Mouse (Mus musculus): ENCODE data around the gene Gnpnat1. TPM values are rescaled to one million over a fixed set of nuclear protein-coding genes. Genes with fewer than 3 reads are reported as not detected.

Gene Gnpnat1
- polyA plus RNA-seq, 1 experiment from 2014 or later, result 72.1 TPM

DNA sequence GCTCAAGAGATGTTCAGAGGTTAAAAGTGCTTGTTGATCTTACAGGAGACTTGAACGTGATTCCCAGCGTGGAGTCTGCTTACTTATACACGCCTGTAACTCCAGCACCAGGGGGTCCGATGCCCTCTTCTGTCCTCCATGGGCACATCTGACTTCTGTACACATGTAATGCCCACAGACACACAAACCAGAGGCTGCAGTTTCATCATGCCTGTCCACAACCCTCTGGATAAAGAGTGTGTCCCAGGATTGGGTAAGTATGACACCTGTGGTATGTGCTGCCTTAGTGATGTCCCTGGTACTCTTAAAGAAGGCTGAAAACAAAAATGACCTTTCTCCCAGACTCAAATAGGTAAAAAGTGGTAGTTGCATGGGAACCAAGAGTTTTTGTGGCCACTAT, 14.6 kb upstream of the Gnpnat1 start:
- 74% methylated on average over 4 of the region's 4 CpGs for whole genome bisulfite sequencing
- no peaks in the 10 kb centered on the region for H3K4me1 ChIP-seq (ENCODE audit: control insufficient read depth, insufficient read depth, low read length)

DNA sequence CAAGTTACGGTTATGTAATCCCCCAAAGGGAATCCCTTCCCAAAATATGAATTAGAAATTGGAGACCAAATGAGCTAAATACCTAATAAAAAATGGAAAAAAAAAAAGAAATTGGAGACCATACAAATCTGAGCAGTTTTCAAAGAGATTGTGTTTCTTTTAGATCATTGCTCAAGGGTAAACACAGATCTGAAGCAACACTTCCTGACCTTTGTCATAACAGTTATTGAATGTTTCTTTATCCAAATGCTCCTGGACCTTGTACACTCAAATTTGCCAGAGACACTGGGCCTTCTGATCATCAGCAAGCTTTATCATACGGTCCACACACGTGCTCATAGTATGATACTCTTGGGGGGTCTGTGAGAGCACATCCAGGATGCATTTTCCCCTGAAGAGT, 13.8 kb upstream of the Gnpnat1 start:
- H3K4me1 ChIP-seq (ENCODE audit: control insufficient read depth, insufficient read depth, low read length), result no peaks in the 10 kb centered on the region
- H3K9me3 ChIP-seq (ENCODE audit: control insufficient read depth, low read length), result no peaks in the 10 kb centered on the region
- H3K36me3 ChIP-seq (ENCODE audit: control insufficient read depth, insufficient read depth, low read length), result no peaks in the 10 kb centered on the region
- H3K27me3 ChIP-seq (replicated peaks; ENCODE audit: control insufficient read depth, insufficient read depth, low read length), result no peaks in the 10 kb centered on the region
- no peak overlapping the region for H3K4me3 ChIP-seq (ENCODE audit: low read length)
- H3K27ac ChIP-seq (ENCODE audit: low read length), result no peak overlapping the region
- no peak overlapping the region for H3K4me2 ChIP-seq (ENCODE audit: low read depth, low read length)
- ATAC-seq, result no peak
- 78% methylated on average over 3 of the region's 3 CpGs for WGBS
- no peak overlapping the region for H3K9ac ChIP-seq (ENCODE audit: low read depth, low read length)

More for the DNA sequence above, 14.6 kb upstream of the Gnpnat1 start:
- H3K27ac ChIP-seq (ENCODE audit: low read length), result no peak overlapping the region
- H3K9ac ChIP-seq (ENCODE audit: low read depth, low read length), result no peak overlapping the region
- H3K4me2 ChIP-seq (ENCODE audit: low read depth, low read length), result no peak overlapping the region
- H3K36me3 ChIP-seq (ENCODE audit: control insufficient read depth, insufficient read depth, low read length), result no peaks in the 10 kb centered on the region
- no peaks in the 10 kb centered on the region for H3K27me3 ChIP-seq (replicated peaks; ENCODE audit: control insufficient read depth, insufficient read depth, low read length)
- no peak overlapping the region for H3K4me3 ChIP-seq (ENCODE audit: low read length)
- ATAC-seq, result no peak
- H3K9me3 ChIP-seq (ENCODE audit: control insufficient read depth, low read length), result no peaks in the 10 kb centered on the region

DNA sequence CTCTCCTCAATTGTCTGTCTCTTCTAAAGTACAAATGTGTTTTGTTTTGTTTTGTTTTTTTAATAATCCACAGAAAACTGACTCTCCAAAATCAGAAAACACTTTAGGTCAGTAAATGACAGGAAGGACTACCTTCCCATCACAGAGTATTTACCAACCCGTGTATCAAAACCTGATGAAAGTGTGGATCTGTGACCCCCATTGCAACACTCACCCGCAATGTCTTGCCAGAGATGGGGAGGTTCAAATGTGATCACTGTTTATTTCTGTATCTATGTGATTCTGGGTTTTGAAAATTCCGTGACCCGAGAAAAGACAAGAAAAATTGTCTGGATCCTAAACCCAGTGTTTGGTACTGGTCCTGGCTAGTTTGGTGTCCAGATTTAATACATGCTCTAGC, 11.6 kb upstream of the Gnpnat1 start:
- no peaks in the 10 kb centered on the region for H3K4me1 ChIP-seq (ENCODE audit: control insufficient read depth, insufficient read depth, low read length)
- H3K27ac ChIP-seq (ENCODE audit: low read length), result no peak overlapping the region
- WGBS, result 89% methylated on average over 4 of the region's 4 CpGs
- no peak for ATAC-seq
- H3K4me2 ChIP-seq (ENCODE audit: low read depth, low read length), result no peak overlapping the region
- H3K27me3 ChIP-seq (replicated peaks; ENCODE audit: control insufficient read depth, insufficient read depth, low read length), result no peaks in the 10 kb centered on the region
- no peaks in the 10 kb centered on the region for H3K9me3 ChIP-seq (ENCODE audit: control insufficient read depth, low read length)
- no peak overlapping the region for H3K4me3 ChIP-seq (ENCODE audit: low read length)
- H3K9ac ChIP-seq (ENCODE audit: low read depth, low read length), result no peak overlapping the region
- H3K36me3 ChIP-seq (ENCODE audit: control insufficient read depth, insufficient read depth, low read length), result no peaks in the 10 kb centered on the region

DNA sequence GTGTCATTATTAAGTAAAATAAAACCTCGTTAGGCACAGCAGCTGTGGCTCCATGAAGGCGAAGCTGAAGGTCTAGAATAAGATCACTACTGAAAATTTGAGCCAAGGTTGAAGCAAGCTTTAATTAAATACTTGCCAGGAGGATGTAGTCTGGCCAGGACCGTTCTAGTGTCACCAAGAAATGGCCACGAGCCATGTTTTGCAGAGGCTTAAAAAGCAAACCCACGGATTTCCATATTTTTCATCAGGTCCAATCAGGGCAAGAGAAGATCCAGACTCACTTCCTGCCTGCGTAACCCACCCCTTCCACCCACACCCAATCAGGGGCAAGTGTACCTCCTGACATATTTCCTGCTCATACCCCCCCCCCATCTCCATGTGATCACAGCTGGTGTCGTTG, 1.1 kb downstream of the Gnpnat1 start:
- Histone ChIP-seq H3K36me3 (ENCODE audit: control insufficient read depth, insufficient read depth, low read length) (no peaks in the 10 kb centered on the region), H3K9me3 (ENCODE audit: control insufficient read depth, low read length) (no peaks in the 10 kb centered on the region), H3K4me3 (ENCODE audit: low read length) (no peak overlapping the region), H3K27ac (ENCODE audit: low read length) (no peak overlapping the region), H3K9ac (ENCODE audit: low read depth, low read length) (no peak overlapping the region), H3K4me1 (ENCODE audit: control insufficient read depth, insufficient read depth, low read length) (no peaks in the 10 kb centered on the region), H3K4me2 (ENCODE audit: low read depth, low read length) (no peak overlapping the region), H3K27me3 (replicated peaks; ENCODE audit: control insufficient read depth, insufficient read depth, low read length) (no peaks in the 10 kb centered on the region)
- no peak for ATAC-seq
- WGBS, result 82% methylated on average over 7 of the region's 7 CpGs

DNA sequence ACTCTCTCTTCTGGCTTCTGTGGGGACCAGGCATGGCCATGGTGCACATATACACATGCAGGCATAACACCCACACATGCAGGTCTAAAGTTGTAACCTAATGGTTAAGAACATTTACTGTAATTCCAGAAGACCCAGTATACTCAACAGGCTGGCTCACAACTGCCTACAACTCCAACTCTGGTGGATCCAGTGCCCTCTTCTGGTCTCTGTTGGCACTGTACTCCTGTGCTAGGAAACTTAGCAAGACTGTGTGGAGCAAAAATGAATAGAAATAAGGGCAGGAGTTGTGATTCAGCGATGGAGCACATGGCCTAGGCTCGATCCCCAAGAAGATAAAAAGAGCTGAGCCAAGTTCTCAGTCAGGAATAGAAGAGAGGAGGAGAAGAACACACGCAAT, 4.9 kb downstream of the Gnpnat1 start:
- H3K9me3 ChIP-seq (ENCODE audit: control insufficient read depth, low read length), result no peaks in the 10 kb centered on the region
- 79% methylated on average over 3 of the region's 3 CpGs for WGBS
- H3K4me1 ChIP-seq (ENCODE audit: control insufficient read depth, insufficient read depth, low read length), result no peaks in the 10 kb centered on the region
- H3K27me3 ChIP-seq (replicated peaks; ENCODE audit: control insufficient read depth, insufficient read depth, low read length), result no peaks in the 10 kb centered on the region
- no peak overlapping the region for H3K4me2 ChIP-seq (ENCODE audit: low read depth, low read length)
- H3K9ac ChIP-seq (ENCODE audit: low read depth, low read length), result no peak overlapping the region
- no peaks in the 10 kb centered on the region for H3K36me3 ChIP-seq (ENCODE audit: control insufficient read depth, insufficient read depth, low read length)
- no peak overlapping the region for H3K27ac ChIP-seq (ENCODE audit: low read length)
- ATAC-seq, result no peak; the same call in 1 of the 2 replicates
- H3K4me3 ChIP-seq (ENCODE audit: low read length), result no peak overlapping the region

DNA sequence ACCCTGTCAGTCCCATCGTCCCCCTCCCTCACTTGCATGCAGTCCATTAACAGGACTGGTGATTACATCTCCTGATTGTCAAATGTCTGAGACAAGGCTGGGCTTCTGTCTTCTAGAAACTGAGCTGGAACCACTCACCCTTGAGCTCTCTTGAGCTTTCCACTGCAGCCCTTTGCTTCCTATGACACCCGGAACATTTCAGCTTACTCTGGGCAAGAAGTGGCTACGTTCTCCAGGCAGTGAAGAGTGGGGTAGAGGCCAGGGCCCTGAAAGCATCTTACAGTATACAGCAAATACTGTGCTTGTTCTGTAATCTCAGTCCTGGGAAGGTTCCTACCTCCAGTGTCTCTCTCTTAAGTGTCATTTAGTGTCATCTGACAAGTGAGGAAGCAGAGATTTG, 15.5 kb downstream of the Gnpnat1 start:
- H3K4me3 ChIP-seq (ENCODE audit: low read length), result peak overlapping the region; percentile 93
- peak overlapping the region; percentile 91 for H3K27ac ChIP-seq (ENCODE audit: low read length)
- no peaks in the 10 kb centered on the region for H3K27me3 ChIP-seq (replicated peaks; ENCODE audit: control insufficient read depth, insufficient read depth, low read length)
- peaks cover 11% of the 10 kb centered on the region; the same call in 1 of the 2 replicates for H3K4me1 ChIP-seq (ENCODE audit: control insufficient read depth, insufficient read depth, low read length)
- 17% methylated on average over 3 of the region's 3 CpGs for WGBS
- peak overlapping the region; percentile 67 for H3K4me2 ChIP-seq (ENCODE audit: low read depth, low read length)
- ATAC-seq, result peak; percentile 37
- peak overlapping the region; percentile 94 for H3K9ac ChIP-seq (ENCODE audit: low read depth, low read length)
- no peaks in the 10 kb centered on the region for H3K36me3 ChIP-seq (ENCODE audit: control insufficient read depth, insufficient read depth, low read length)
- H3K9me3 ChIP-seq (ENCODE audit: control insufficient read depth, low read length), result no peaks in the 10 kb centered on the region

DNA sequence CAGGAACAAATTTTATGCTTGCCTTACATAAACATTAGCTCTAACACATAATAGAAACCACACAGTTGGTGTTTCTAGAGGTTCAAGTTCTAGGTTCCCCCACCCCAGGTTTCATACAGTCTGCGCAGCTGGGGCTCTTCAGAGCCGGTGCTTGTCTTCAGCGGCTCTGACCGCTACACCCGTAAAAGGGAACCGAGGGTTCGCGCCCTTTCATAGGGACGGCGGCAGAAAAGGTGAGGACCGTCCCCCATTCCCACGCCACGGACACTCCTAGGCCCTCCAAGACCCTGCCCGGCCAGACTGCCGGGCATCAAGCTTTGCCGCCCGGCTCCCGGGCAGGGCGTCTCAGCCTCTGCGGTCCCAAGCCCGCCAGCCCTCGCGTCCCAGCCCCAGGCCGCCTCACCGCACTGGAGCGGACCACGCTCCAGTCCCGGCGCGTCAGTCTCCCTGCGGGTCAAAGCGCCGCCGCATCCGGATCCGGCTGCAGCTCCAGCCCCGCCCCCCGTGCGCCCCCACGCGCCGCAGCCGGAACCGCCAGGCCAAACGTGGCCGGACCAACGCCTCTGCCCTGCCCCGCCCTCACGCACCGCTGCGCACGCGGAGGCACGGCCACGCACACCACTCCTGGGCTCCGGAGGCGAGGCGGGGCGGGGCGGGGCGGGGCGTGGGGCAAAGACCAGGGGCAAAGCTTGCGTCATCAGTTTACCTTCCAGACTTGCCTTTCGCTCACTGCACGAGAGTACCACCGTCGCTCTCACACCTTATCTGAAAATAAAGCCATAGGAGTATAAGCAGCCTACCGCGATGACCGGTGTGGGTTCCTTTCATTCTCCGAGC, 16.1 kb downstream of the Gnpnat1 start:
- Histone ChIP-seq H3K9me3 (ENCODE audit: control insufficient read depth, low read length) (no peaks in the 10 kb centered on the region), H3K36me3 (ENCODE audit: control insufficient read depth, insufficient read depth, low read length) (no peaks in the 10 kb centered on the region), H3K9ac (ENCODE audit: low read depth, low read length) (peak overlapping the region; percentile 94), H3K4me3 (ENCODE audit: low read length) (peak overlapping the region; percentile 93), H3K4me2 (ENCODE audit: low read depth, low read length) (peak overlapping the region; percentile 67), H3K4me1 (ENCODE audit: control insufficient read depth, insufficient read depth, low read length) (peaks cover 11% of the 10 kb centered on the region; the same call in 1 of the 2 replicates), H3K27ac (ENCODE audit: low read length) (peak overlapping the region; percentile 91), H3K27me3 (replicated peaks; ENCODE audit: control insufficient read depth, insufficient read depth, low read length) (no peaks in the 10 kb centered on the region)
- WGBS, result under 1% methylated on average over 70 of the region's 71 CpGs
- peak; percentile 97 for ATAC-seq

DNA sequence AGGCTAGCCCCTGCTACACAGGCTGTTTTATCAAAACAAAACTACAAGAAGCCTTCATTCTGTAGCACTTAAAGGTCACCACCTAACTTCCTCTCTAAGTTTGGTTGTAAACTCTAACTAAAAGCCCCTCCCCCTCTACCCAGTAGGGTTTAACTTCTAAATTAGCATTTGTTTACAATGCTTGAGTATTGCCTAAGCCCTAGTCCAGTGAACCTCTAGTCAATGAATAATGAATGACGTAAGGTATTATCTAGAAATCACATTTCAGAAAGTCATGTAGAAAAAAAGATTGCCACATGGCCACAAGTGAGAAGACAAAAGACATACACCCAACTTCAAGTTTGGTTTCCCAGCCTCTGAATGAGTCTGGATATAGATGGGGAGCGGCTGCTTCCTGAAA, 17.2 kb downstream of the Gnpnat1 start:
- Histone ChIP-seq H3K36me3 (ENCODE audit: control insufficient read depth, insufficient read depth, low read length) (no peaks in the 10 kb centered on the region; the same call in 1 of the 2 replicates), H3K4me1 (ENCODE audit: control insufficient read depth, insufficient read depth, low read length) (peaks cover 11% of the 10 kb centered on the region; the same call in 1 of the 2 replicates), H3K9ac (ENCODE audit: low read depth, low read length) (peak overlapping the region; percentile 94; the same call in 1 of the 2 replicates), H3K4me2 (ENCODE audit: low read depth, low read length) (peak overlapping the region; percentile 67), H3K27me3 (replicated peaks; ENCODE audit: control insufficient read depth, insufficient read depth, low read length) (no peaks in the 10 kb centered on the region), H3K27ac (ENCODE audit: low read length) (peak overlapping the region; percentile 35), H3K9me3 (ENCODE audit: control insufficient read depth, low read length) (no peaks in the 10 kb centered on the region), H3K4me3 (ENCODE audit: low read length) (peak overlapping the region; percentile 93)
- peak; percentile 54 for ATAC-seq
- WGBS, result 15% methylated on average over 2 of the region's 2 CpGs

DNA sequence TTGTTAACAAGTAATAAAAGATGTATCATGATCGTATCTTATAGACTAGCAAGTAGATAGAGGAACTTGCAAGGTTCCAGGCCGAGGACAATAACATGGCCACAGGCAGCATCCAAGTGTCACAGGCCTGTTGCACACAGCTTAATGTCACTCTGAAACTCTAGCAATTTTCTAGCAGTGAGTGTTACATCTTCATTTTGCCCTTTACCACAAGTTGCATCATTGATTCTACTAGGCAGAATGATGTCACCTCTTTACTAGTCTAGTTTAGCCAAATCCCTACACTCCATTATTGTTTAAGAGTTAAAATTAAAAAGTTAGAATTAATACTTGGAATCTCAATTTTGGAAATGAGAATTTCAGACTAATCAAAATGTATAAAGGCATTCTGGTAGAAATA, 19.1 kb downstream of the Gnpnat1 start:
- WGBS, result 95% methylated on average over 2 of the region's 2 CpGs
- Histone ChIP-seq H3K9me3 (ENCODE audit: control insufficient read depth, low read length) (no peaks in the 10 kb centered on the region), H3K9ac (ENCODE audit: low read depth, low read length) (no peak overlapping the region), H3K27me3 (replicated peaks; ENCODE audit: control insufficient read depth, insufficient read depth, low read length) (no peaks in the 10 kb centered on the region), H3K27ac (ENCODE audit: low read length) (no peak overlapping the region), H3K4me3 (ENCODE audit: low read length) (no peak overlapping the region), H3K4me1 (ENCODE audit: control insufficient read depth, insufficient read depth, low read length) (peaks cover 11% of the 10 kb centered on the region; the same call in 1 of the 2 replicates), H3K36me3 (ENCODE audit: control insufficient read depth, insufficient read depth, low read length) (no peaks in the 10 kb centered on the region; the same call in 1 of the 2 replicates), H3K4me2 (ENCODE audit: low read depth, low read length) (no peak overlapping the region)
- ATAC-seq, result no peak
